Mouse (Mus musculus) CD4-positive, CD25-positive, alpha-beta regulatory T cell (primary cell): ENCODE measurements around the gene Mcm6. TPM values are rescaled to one million over a fixed set of nuclear protein-coding genes. Genes with fewer than 3 reads are reported as not detected.

Experiments
- polyA plus RNA-seq: library from polyadenylated mRNA; unstranded; fragments of 100-300 nt; shearing (Covaris generic); gene quantifications from one replicate; pipeline ENCODE4 v1.2.1, GENCODE M21; 2017

Mcm6 gene
- polyA plus RNA-seq, result 146 TPM

DNA sequence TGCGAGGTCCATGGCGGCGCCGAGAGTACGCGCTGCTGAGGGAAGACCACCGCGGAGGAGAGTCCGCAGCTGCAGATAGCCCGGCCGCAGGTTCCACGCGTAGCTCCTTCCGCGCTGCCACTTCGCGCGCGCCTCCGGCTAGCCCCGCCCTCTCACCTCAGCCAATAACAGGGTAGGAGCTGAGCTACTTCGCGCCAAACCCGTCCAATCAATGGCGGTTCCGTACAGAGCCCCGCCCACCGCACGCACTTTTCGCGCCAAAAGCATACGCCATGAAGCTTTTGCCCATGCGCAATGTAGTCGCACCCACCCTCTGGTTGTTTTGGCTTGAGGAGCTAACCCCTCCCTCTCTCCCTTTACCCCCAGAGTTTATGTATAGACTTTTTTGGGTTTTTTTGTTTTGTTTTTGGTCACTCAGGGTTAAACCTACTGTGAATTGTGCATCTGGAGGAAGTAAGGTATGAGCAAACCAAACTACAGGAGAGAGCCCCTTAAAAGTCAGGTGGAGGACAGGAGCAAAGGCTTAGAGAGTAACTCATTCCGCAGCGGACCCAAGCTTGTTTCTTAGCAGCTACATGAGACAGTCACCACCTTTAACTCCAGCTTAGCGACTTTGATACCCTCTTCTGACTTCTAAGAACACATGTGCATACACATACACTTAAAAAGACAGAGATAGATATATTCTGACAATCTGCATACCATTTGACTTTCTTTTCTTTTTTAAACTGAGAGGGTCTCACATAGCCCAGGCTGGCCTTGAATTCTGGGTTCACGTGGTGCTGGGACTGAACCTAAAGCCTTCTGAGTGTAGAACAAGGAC is at the start of gene Mcm6:
Gene Mcm6, minus strand, starts transcription at position 111 of the 823 bp plus-strand sequence.

DNA sequence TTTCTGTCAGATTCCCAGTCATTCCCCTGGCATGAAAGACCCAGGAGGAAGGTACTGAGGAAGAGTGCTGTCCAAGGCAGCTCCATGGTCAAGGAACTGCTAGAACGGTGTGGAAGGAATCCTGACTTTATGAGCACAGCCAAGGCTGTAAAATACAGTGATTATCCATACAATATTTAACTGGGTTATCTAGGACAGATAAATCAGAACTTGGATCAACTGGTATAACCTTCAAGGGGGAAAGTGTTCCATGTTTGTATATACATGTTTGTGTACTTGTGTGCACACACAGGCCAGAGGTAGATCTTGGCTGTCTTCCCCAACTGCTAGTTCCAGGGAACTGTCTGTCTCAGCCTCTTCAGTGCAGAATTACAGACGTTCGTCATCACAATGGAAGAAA is 31.2 kb downstream of the Mcm6 start, which contains the start of gene Lct:
Gene Lct, minus strand, starts transcription at position 101 of the 400 bp plus-strand sequence.

Other genes starting within 250 kb of the Mcm6 start
- gene Ubxn4, start 115.7 kb downstream of the Mcm6 start, polyA plus RNA-seq, result 108 TPM
- not detected for gene Lct, start 31.3 kb downstream of the Mcm6 start, polyA plus RNA-seq
- gene Dars, start 57.7 kb upstream of the Mcm6 start, polyA plus RNA-seq, result 182 TPM
- 9.2 TPM for gene Cxcr4, start 232.6 kb upstream of the Mcm6 start, polyA plus RNA-seq